Mouse (Mus musculus): ENCODE results near the gene Myadml2.

DNA sequence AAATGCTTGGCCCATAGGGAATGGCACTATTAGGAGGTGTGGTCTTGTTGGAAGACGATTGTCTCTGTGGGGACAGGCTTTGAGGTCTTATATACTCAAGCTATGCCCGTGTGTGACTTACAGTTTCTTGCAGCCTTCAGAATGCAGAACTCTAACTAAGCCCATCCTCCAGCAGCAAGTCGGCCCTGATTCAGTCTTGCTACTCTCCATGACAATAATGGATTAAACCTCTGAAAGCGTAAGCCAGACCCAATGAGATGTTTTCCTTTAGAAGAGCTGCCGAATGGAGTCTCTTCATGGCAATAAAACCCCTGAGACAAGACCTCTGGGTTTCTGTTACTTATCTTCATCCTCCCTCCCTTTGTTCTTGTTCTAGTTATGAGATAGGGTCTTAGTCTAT lies 13.1 kb downstream of the Myadml2 start:
- no peak for TF ChIP-seq CTCF (IDR thresholded peaks at IDR 0.05; ENCODE audit: borderline replicate concordance, insufficient read depth, low read length)
- no peak for TF ChIP-seq POLR2A (IDR thresholded peaks at IDR 0.05; ENCODE audit: low read depth, low read length)
